Mouse (Mus musculus): Measurements from ENCODE around the gene Zfp446. TPM values are rescaled to one million over a fixed set of nuclear protein-coding genes. Genes with fewer than 3 reads are reported as not detected.
A peak's percentile ranks its signal among the peaks of the same experiment; 100 is the strongest.

Zfp446 gene
- polyA plus RNA-seq, 1 experiment from 2014 or later, result 7.1 TPM

- H3K4me3 ChIP-seq (ENCODE audit: low read depth, low read length), result peak overlapping the region; percentile 51; the same call in 1 of the 2 replicates
- no peak overlapping the region for H3K27ac ChIP-seq (ENCODE audit: low read depth, low read length)
- no peak overlapping the region for H3K9ac ChIP-seq (ENCODE audit: low read length)
Observed at GRCm38 (mm10) chr7:12978931-12979722, 1.5 kb downstream of the Zfp446 start.

DNA sequence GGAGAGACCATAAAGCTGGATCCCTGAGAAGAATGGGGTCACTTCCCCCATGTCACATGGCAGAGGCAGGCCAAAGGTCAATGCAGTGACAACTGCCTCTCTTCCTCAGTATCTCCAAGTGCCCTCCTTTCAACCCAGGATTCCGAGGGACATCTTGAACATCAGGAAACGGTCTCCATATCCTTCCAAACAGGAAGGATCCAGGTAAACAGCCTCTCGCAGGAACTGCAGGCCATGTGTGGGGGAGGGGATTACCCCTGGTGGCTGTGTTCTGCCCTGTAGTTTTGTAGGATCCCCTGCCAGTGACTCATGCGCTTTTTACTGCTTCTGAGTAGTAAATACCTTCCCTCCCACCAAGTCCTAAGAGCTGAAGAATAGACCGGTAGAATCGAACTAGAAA, 2.1 kb downstream of the Zfp446 start:
- no peak for DNase-seq (ENCODE audit: low spot score)
- Histone ChIP-seq H3K9ac (ENCODE audit: low read length) (no peak overlapping the region), H3K4me3 (ENCODE audit: low read depth, low read length) (no peak overlapping the region), H3K36me3 (ENCODE audit: control insufficient read depth, insufficient read depth, low read length) (no peaks in the 10 kb centered on the region), H3K9me3 (ENCODE audit: control insufficient read depth, low read length) (no peaks in the 10 kb centered on the region), H3K27ac (ENCODE audit: low read depth, low read length) (no peak overlapping the region), H3K4me2 (ENCODE audit: low read depth) (no peak overlapping the region), H3K4me1 (ENCODE audit: control insufficient read depth, insufficient read depth, low read length) (peaks cover 8% of the 10 kb centered on the region; the same call in 1 of the 2 replicates), H3K27me3 (ENCODE audit: control insufficient read depth, insufficient read depth, low read length) (no peaks in the 10 kb centered on the region)
- ATAC-seq (ENCODE audit: insufficient read depth, low FRiP score, low TSS enrichment), result no peak
- WGBS, result 54% methylated on average over 6 of the region's 6 CpGs

More at GRCm38 (mm10) chr7:12978931-12979722, 1.5 kb downstream of the Zfp446 start:
- peak overlapping the region; percentile 80 for H3K4me2 ChIP-seq (ENCODE audit: low read depth)
- ATAC-seq (ENCODE audit: insufficient read depth, low FRiP score, low TSS enrichment) (no peak), DNase-seq (ENCODE audit: low spot score) (no peak)
- WGBS, result 87% methylated on average over 18 of the region's 18 CpGs
- H3K4me1 ChIP-seq (ENCODE audit: control insufficient read depth, insufficient read depth, low read length), result peaks cover 8% of the 10 kb centered on the region; the same call in 1 of the 2 replicates
- H3K9me3 ChIP-seq (ENCODE audit: control insufficient read depth, low read length), result no peaks in the 10 kb centered on the region
- H3K27me3 ChIP-seq (ENCODE audit: control insufficient read depth, insufficient read depth, low read length), result no peaks in the 10 kb centered on the region
- H3K36me3 ChIP-seq (ENCODE audit: control insufficient read depth, insufficient read depth, low read length), result no peaks in the 10 kb centered on the region

DNA sequence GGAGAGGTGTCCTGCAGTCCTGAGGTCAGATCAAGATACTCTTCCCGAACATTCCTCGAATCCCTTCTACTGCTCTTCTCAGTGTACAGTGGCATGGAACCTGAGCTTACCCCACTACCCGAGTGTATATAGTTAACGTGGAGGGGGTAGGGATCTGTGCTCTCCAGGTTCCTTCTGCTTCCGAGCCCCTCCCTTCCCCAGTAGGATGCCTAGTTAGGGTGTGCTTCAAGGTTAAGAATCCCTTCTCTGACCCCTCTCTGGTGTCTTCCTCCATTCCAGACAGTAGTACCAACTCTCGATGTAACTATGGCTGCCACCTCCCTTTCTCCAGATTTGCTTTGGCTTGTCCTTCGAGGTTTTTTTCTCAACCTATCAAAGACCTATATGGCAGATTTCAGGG, 2.6 kb downstream of the Zfp446 start:
- Histone ChIP-seq H3K4me3 (ENCODE audit: low read depth, low read length) (no peak overlapping the region), H3K27ac (ENCODE audit: low read depth, low read length) (no peak overlapping the region), H3K27me3 (ENCODE audit: control insufficient read depth, insufficient read depth, low read length) (no peaks in the 10 kb centered on the region), H3K9ac (ENCODE audit: low read length) (no peak overlapping the region), H3K4me2 (ENCODE audit: low read depth) (no peak overlapping the region), H3K36me3 (ENCODE audit: control insufficient read depth, insufficient read depth, low read length) (no peaks in the 10 kb centered on the region), H3K9me3 (ENCODE audit: control insufficient read depth, low read length) (no peaks in the 10 kb centered on the region), H3K4me1 (ENCODE audit: control insufficient read depth, insufficient read depth, low read length) (peaks cover 8% of the 10 kb centered on the region; the same call in 1 of the 2 replicates)
- 90% methylated on average over 7 of the region's 7 CpGs for WGBS
- no peak for DNase-seq (ENCODE audit: low spot score)
- no peak for ATAC-seq (ENCODE audit: insufficient read depth, low FRiP score, low TSS enrichment)

- Histone ChIP-seq H3K9me3 (ENCODE audit: control insufficient read depth, low read length) (no peaks in the 10 kb centered on the region), H3K27ac (ENCODE audit: low read depth, low read length) (no peak overlapping the region), H3K9ac (ENCODE audit: low read length) (no peak overlapping the region), H3K36me3 (ENCODE audit: control insufficient read depth, insufficient read depth, low read length) (no peaks in the 10 kb centered on the region), H3K4me2 (ENCODE audit: low read depth) (no peak overlapping the region), H3K27me3 (ENCODE audit: control insufficient read depth, insufficient read depth, low read length) (no peaks in the 10 kb centered on the region), H3K4me3 (ENCODE audit: low read depth, low read length) (no peak overlapping the region), H3K4me1 (ENCODE audit: control insufficient read depth, insufficient read depth, low read length) (no peaks in the 10 kb centered on the region)
- ATAC-seq (ENCODE audit: insufficient read depth, low FRiP score, low TSS enrichment) (no peak), DNase-seq (ENCODE audit: low spot score) (no peak)
- 96% methylated on average over 1 of the region's 1 CpGs for WGBS
Observed at GRCm38 (mm10) chr7:12985724-12986123, 8.1 kb downstream of the Zfp446 start.

DNA sequence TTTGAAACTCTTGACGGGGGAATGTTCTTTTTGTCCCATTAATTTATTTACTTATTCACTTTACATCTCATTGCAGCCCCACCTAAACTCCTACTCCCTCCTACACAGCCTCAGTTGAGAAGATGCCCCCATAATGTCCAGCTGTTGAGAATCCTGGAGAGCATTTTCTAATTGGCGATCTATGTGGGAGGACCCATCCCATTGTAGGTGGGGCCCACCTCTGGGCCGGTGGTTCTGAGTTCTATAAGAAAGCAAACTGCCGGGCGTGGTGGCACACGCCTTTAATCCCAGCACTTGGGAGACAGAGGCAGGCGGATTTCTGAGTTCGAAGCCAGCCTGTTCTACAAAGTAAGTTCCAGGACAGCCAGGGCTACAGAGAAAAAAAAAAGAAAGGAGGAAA, 9.3 kb downstream of the Zfp446 start:
- H3K9ac ChIP-seq (ENCODE audit: low read length), result no peak overlapping the region
- H3K36me3 ChIP-seq (ENCODE audit: control insufficient read depth, insufficient read depth, low read length), result no peaks in the 10 kb centered on the region
- H3K27me3 ChIP-seq (ENCODE audit: control insufficient read depth, insufficient read depth, low read length), result no peaks in the 10 kb centered on the region
- WGBS, result 92% methylated on average over 8 of the region's 8 CpGs
- ATAC-seq (ENCODE audit: insufficient read depth, low FRiP score, low TSS enrichment) (no peak), DNase-seq (ENCODE audit: low spot score) (no peak)
- no peak overlapping the region for H3K27ac ChIP-seq (ENCODE audit: low read depth, low read length)
- H3K4me3 ChIP-seq (ENCODE audit: low read depth, low read length), result no peak overlapping the region
- H3K9me3 ChIP-seq (ENCODE audit: control insufficient read depth, low read length), result no peaks in the 10 kb centered on the region
- H3K4me2 ChIP-seq (ENCODE audit: low read depth), result no peak overlapping the region
- H3K4me1 ChIP-seq (ENCODE audit: control insufficient read depth, insufficient read depth, low read length), result no peaks in the 10 kb centered on the region

- Histone ChIP-seq H3K27me3 (ENCODE audit: control insufficient read depth, insufficient read depth, low read length) (no peaks in the 10 kb centered on the region), H3K4me3 (ENCODE audit: low read depth, low read length) (no peak overlapping the region), H3K9me3 (ENCODE audit: control insufficient read depth, low read length) (no peaks in the 10 kb centered on the region), H3K9ac (ENCODE audit: low read length) (no peak overlapping the region), H3K4me2 (ENCODE audit: low read depth) (no peak overlapping the region), H3K27ac (ENCODE audit: low read depth, low read length) (no peak overlapping the region), H3K4me1 (ENCODE audit: control insufficient read depth, insufficient read depth, low read length) (no peaks in the 10 kb centered on the region), H3K36me3 (ENCODE audit: control insufficient read depth, insufficient read depth, low read length) (no peaks in the 10 kb centered on the region)
- WGBS, result 86% methylated on average over 8 of the region's 8 CpGs
- ATAC-seq (ENCODE audit: insufficient read depth, low FRiP score, low TSS enrichment), result no peak
- no peak for DNase-seq (ENCODE audit: low spot score)
Observed at GRCm38 (mm10) chr7:12987409-12988189, 10.0 kb downstream of the Zfp446 start.

DNA sequence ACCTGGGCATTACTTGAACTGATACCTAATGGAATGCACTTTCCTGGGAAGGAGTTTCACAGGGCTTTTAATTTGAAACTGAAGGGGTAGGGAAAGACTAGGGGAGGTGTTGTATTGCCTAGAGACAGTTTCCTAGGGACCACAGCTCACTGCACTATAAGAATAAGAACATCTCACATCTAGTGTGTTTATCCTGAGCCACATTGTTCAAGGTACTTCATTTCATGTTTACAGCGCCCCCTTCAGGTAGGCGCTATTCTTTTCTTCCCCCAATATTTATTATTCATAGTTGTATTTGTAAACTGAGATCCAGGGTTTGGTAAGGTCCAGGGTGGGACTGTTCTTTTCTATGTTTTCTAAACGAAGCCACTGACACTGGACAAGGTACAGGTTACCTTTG, 14.6 kb downstream of the Zfp446 start:
- Histone ChIP-seq H3K4me3 (ENCODE audit: low read depth, low read length) (no peak overlapping the region), H3K27me3 (ENCODE audit: control insufficient read depth, insufficient read depth, low read length) (no peaks in the 10 kb centered on the region), H3K36me3 (ENCODE audit: control insufficient read depth, insufficient read depth, low read length) (no peaks in the 10 kb centered on the region), H3K27ac (ENCODE audit: low read depth, low read length) (no peak overlapping the region), H3K9ac (ENCODE audit: low read length) (no peak overlapping the region), H3K4me2 (ENCODE audit: low read depth) (no peak overlapping the region), H3K9me3 (ENCODE audit: control insufficient read depth, low read length) (no peaks in the 10 kb centered on the region), H3K4me1 (ENCODE audit: control insufficient read depth, insufficient read depth, low read length) (no peaks in the 10 kb centered on the region)
- DNase-seq (ENCODE audit: low spot score) (no peak), ATAC-seq (ENCODE audit: insufficient read depth, low FRiP score, low TSS enrichment) (no peak)
- WGBS, result 8% methylated on average over 3 of the region's 3 CpGs

DNA sequence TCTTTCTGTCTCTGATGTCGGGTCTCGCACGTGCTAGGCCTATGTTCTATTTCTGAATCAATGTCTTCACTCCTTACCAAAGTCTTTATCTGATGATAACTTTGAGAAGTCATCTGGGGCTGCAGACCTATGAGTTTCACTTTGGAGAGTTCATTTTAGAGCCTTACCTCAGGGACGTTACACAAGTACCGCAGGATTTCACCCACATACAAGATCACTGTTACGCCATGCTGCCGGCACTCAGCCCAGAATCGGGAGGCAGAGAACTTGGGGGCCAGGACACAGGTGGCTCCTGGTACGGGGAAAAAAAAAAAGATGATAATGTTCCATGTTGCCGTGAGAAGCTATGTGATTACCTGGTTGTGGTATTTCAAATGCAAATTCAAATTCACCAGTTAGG, 15.5 kb downstream of the Zfp446 start:
- no peaks in the 10 kb centered on the region for H3K27me3 ChIP-seq (ENCODE audit: control insufficient read depth, insufficient read depth, low read length)
- H3K36me3 ChIP-seq (ENCODE audit: control insufficient read depth, insufficient read depth, low read length), result no peaks in the 10 kb centered on the region
- ATAC-seq (ENCODE audit: insufficient read depth, low FRiP score, low TSS enrichment) (no peak), DNase-seq (ENCODE audit: low spot score) (no peak)
- H3K9me3 ChIP-seq (ENCODE audit: control insufficient read depth, low read length), result no peaks in the 10 kb centered on the region
- 87% methylated on average over 10 of the region's 10 CpGs for WGBS
- H3K27ac ChIP-seq (ENCODE audit: low read depth, low read length), result no peak overlapping the region
- H3K4me2 ChIP-seq (ENCODE audit: low read depth), result no peak overlapping the region
- no peaks in the 10 kb centered on the region for H3K4me1 ChIP-seq (ENCODE audit: control insufficient read depth, insufficient read depth, low read length)
- H3K9ac ChIP-seq (ENCODE audit: low read length), result no peak overlapping the region
- H3K4me3 ChIP-seq (ENCODE audit: low read depth, low read length), result no peak overlapping the region

DNA sequence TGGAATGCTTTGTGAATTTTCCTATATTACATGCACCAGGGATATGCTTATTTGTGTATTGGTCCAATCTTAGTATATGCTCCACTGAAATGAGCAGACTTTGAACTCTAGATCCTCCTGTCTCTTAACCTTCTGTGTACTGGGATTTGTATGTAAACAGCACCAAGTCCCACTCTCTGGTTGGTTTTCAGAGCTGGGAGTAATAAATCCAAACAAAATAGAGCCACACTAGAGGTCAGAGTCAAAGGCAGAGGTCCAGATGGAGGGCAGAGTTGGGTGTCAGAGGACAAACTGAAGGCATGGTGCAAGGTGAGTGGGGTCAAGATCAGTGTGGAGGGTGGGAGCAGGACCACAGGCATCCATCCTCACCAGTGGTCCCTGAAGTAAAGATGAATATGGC, 18.2 kb downstream of the Zfp446 start:
- no peak overlapping the region for H3K27ac ChIP-seq (ENCODE audit: low read depth, low read length)
- no peak for DNase-seq (ENCODE audit: low spot score)
- H3K27me3 ChIP-seq (ENCODE audit: control insufficient read depth, insufficient read depth, low read length), result no peaks in the 10 kb centered on the region
- no peaks in the 10 kb centered on the region for H3K9me3 ChIP-seq (ENCODE audit: control insufficient read depth, low read length)
- no peaks in the 10 kb centered on the region for H3K4me1 ChIP-seq (ENCODE audit: control insufficient read depth, insufficient read depth, low read length)
- ATAC-seq (ENCODE audit: insufficient read depth, low FRiP score, low TSS enrichment), result no peak
- H3K9ac ChIP-seq (ENCODE audit: low read length), result no peak overlapping the region
- no peak overlapping the region for H3K4me2 ChIP-seq (ENCODE audit: low read depth)
- no peak overlapping the region for H3K4me3 ChIP-seq (ENCODE audit: low read depth, low read length)
- H3K36me3 ChIP-seq (ENCODE audit: control insufficient read depth, insufficient read depth, low read length), result no peaks in the 10 kb centered on the region

Measured in neural tube, embryonic 11.5 days (tissue).